Mouse (Mus musculus): ENCODE measurements around the gene Kctd14. TPM values are rescaled to one million over a fixed set of nuclear protein-coding genes. Genes with fewer than 3 reads are reported as not detected.
A peak's percentile ranks its signal among the peaks of the same experiment; 100 is the strongest.

Kctd14 gene
- polyA plus RNA-seq, 1 experiment from 2014 or later = 2.2 TPM

DNA sequence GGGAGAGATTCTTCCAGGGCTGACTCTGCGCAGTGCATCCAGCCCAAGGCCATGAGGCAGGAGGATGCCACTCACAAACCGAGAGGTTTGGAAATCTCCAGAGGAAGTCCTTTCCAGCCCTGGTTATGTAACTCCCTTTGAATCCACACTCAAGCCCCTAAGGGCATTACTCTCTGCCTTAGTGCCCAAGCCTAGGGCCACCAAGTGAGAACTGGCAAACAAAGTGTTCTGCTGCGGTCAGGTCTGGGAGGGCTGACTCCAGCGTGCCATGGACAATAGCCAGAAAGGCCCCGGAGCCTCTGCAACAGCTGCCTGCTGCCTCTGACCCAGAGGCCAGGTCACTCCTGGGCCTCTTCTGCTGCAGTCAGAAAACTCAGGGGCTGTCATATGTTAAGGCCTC is 32.4 kb upstream of the Kctd14 start:
- H3K4me3 ChIP-seq (replicated peaks; ENCODE audit: low read length) = no peak overlapping the region
- 77% methylated on average over 5 of the region's 5 CpGs for WGBS
- H3K4me2 ChIP-seq (ENCODE audit: low read length) = no peak overlapping the region
- H3K4me1 ChIP-seq (replicated peaks; ENCODE audit: control insufficient read depth, insufficient read depth, low read length) = peaks cover 8% of the 10 kb centered on the region
- no peaks in the 10 kb centered on the region for H3K9me3 ChIP-seq (ENCODE audit: control insufficient read depth, low read length)
- H3K27me3 ChIP-seq (replicated peaks; ENCODE audit: control insufficient read depth, insufficient read depth, low read length) = no peaks in the 10 kb centered on the region
- no peaks in the 10 kb centered on the region for H3K36me3 ChIP-seq (ENCODE audit: control insufficient read depth, insufficient read depth)
- no peak for ATAC-seq
- H3K9ac ChIP-seq (replicated peaks; ENCODE audit: low read depth, low read length) = no peak overlapping the region
- H3K27ac ChIP-seq (ENCODE audit: low read length) = no peak overlapping the region

DNA sequence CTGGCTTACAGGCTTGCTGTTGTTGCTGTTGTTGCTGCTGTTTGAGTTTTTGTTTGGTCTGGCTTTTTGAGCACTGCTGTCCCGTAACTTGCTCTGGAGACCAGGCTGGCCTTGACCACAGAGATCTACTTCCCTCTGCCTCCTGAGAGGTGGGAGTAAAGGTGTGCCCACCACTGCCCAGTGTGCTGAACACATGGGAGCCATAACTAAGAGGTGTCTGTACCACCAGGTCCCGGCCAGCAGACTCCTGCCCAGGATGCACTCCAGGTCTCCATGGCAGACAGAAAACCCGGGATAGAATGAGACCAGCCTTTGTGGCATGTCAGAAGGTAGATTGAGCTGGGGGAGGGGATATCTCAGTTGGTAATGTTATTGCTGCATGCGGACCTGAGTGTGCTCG is 32.0 kb upstream of the Kctd14 start:
- no peaks in the 10 kb centered on the region for H3K27me3 ChIP-seq (replicated peaks; ENCODE audit: control insufficient read depth, insufficient read depth, low read length)
- no peak overlapping the region for H3K4me2 ChIP-seq (ENCODE audit: low read length)
- peaks cover 8% of the 10 kb centered on the region for H3K4me1 ChIP-seq (replicated peaks; ENCODE audit: control insufficient read depth, insufficient read depth, low read length)
- no peak overlapping the region for H3K27ac ChIP-seq (ENCODE audit: low read length)
- no peaks in the 10 kb centered on the region for H3K36me3 ChIP-seq (ENCODE audit: control insufficient read depth, insufficient read depth)
- H3K4me3 ChIP-seq (replicated peaks; ENCODE audit: low read length) = no peak overlapping the region
- no peak overlapping the region for H3K9ac ChIP-seq (replicated peaks; ENCODE audit: low read depth, low read length)
- no peak for ATAC-seq
- H3K9me3 ChIP-seq (ENCODE audit: control insufficient read depth, low read length) = no peaks in the 10 kb centered on the region
- WGBS = 87% methylated on average over 5 of the region's 5 CpGs

DNA sequence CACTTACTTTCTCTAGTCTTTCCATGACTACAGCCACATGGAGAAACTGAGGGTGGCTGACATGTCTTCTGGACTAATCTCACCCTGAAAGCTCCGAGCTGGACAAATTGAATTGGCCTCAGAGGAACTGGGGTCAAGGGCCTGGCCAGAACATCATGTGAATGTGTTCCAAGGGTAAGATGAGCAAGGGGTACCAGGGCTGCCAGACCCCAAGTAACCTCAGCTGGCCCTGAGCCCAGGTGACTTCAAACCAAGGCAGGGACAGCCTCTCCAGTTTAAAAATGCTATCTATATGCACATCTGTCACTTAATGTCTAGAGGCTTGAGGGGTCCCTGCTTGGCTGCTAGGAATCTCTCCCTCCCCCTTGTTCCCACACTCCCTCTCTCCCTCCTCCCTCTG is 30.7 kb upstream of the Kctd14 start:
- H3K36me3 ChIP-seq (ENCODE audit: control insufficient read depth, insufficient read depth) = no peaks in the 10 kb centered on the region
- no peak overlapping the region for H3K4me3 ChIP-seq (replicated peaks; ENCODE audit: low read length)
- H3K27ac ChIP-seq (ENCODE audit: low read length) = no peak overlapping the region
- no peaks in the 10 kb centered on the region for H3K9me3 ChIP-seq (ENCODE audit: control insufficient read depth, low read length)
- 69% methylated on average over 1 of the region's 1 CpGs for WGBS
- no peak for ATAC-seq
- H3K9ac ChIP-seq (replicated peaks; ENCODE audit: low read depth, low read length) = no peak overlapping the region
- H3K4me1 ChIP-seq (replicated peaks; ENCODE audit: control insufficient read depth, insufficient read depth, low read length) = peaks cover 12% of the 10 kb centered on the region
- no peak overlapping the region for H3K4me2 ChIP-seq (ENCODE audit: low read length)
- no peaks in the 10 kb centered on the region for H3K27me3 ChIP-seq (replicated peaks; ENCODE audit: control insufficient read depth, insufficient read depth, low read length)

DNA sequence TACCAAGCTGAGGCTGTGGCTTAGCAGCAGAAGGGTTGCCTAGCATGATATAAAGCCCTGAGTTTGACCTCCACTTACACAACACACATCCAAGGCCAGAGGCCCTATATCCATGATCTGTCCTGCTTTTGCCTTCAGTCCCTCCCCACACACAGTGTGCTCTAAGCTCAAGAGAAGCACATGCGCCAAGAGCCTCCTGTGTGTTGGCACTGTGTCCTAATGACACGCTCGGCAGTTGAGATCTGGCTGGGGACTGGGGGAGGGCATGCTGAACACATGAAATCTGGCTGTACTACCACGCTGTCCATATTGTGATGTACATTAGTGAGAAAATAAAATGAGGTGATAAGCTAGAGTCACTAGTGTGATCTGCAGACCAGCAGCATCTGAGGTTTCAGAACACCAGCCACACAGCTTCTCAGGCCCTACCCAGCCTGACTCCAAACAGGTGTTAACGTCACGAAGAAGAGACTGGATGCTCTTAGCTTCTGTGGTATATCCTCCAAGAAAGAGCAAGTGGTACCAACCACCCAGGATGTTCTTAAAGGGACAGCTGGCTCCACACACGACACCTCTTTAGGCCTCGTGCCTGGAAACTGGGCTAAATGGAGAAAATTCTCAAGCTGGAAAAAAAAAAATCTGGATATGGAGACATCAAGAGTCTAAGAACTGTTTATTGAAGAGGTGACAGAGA is 30.0 kb upstream of the Kctd14 start:
- Histone ChIP-seq H3K9ac (replicated peaks; ENCODE audit: low read depth, low read length) (no peak overlapping the region), H3K36me3 (ENCODE audit: control insufficient read depth, insufficient read depth) (no peaks in the 10 kb centered on the region), H3K4me2 (ENCODE audit: low read length) (no peak overlapping the region), H3K4me1 (replicated peaks; ENCODE audit: control insufficient read depth, insufficient read depth, low read length) (peaks cover 12% of the 10 kb centered on the region), H3K27me3 (replicated peaks; ENCODE audit: control insufficient read depth, insufficient read depth, low read length) (no peaks in the 10 kb centered on the region), H3K4me3 (replicated peaks; ENCODE audit: low read length) (no peak overlapping the region), H3K27ac (ENCODE audit: low read length) (no peak overlapping the region), H3K9me3 (ENCODE audit: control insufficient read depth, low read length) (no peaks in the 10 kb centered on the region)
- 56% methylated on average over 8 of the region's 8 CpGs for WGBS
- ATAC-seq = no peak

DNA sequence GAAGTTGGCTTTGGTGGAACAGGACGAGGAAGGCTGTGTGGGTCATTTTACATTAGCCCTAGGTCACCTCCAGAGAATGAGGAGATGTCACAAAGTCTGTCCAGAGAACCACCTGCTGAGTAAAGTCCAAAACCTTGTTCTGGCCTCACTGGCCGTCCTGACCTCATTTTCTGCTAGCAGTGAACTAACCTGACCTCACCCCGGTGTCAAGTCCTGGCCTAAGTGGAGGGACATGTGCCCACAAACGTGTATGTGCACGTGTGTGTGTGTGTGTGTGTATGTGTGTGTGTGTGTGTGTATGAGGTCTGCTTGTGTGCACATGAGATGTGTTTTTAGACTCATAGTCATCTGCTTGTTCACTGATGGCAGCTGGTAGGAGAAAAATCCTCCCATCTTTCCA is 27.4 kb upstream of the Kctd14 start:
- Histone ChIP-seq H3K4me1 (replicated peaks; ENCODE audit: control insufficient read depth, insufficient read depth, low read length) (peaks cover 13% of the 10 kb centered on the region), H3K9ac (replicated peaks; ENCODE audit: low read depth, low read length) (no peak overlapping the region), H3K36me3 (ENCODE audit: control insufficient read depth, insufficient read depth) (no peaks in the 10 kb centered on the region), H3K9me3 (ENCODE audit: control insufficient read depth, low read length) (no peaks in the 10 kb centered on the region), H3K27ac (ENCODE audit: low read length) (no peak overlapping the region), H3K27me3 (replicated peaks; ENCODE audit: control insufficient read depth, insufficient read depth, low read length) (no peaks in the 10 kb centered on the region), H3K4me3 (replicated peaks; ENCODE audit: low read length) (no peak overlapping the region), H3K4me2 (ENCODE audit: low read length) (no peak overlapping the region)
- 49% methylated on average over 5 of the region's 5 CpGs for WGBS
- ATAC-seq = no peak

DNA sequence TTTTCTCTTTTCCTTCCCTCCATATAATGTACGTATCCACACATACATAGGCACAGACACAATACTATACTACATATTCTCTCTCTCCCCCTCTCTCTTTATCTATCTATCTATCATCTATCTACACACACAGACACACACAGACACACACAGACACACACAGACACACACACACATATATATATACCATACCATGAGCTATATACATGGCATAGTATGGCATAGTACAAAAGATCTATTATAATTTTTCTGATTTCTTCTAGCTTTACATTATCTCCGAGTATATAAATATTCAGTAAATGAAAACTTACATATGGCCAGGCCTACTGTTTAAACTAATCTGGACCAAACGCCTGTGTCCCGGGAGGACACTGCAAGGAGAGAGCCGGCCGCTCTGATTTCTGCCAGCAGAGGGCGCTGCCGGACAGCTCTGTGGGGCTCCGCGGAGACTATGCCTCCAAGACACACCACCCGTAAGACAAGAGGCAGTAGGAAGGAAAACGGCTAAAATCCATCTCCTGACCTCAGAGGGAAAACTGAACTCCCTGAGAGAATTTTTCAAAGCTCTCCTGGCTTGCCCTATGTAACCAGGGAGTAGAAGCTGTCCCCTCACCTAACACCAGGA is 26.4 kb upstream of the Kctd14 start:
- peak; percentile 88 for ATAC-seq
- H3K27ac ChIP-seq (ENCODE audit: low read length) = no peak overlapping the region

DNA sequence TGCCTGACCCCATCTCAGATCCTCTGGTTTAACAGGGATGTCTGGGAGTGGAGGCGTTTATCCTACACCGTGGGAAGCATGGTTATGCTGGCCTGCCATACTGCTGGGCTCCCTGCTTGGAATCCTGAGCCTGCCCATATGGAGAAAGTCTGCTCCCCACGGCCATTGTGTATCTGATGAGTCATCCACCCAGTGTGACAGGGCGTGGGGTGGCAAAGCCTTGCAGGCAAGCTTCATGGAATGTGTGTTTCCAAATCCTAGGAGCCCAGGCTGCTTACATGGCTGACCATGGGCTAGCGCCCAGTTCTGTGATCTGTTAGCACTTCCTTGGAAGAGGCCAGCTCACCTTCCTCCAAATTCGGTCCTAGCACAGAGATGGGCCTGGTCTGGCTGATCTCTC is 24.6 kb upstream of the Kctd14 start:
- 70% methylated on average over 6 of the region's 6 CpGs for WGBS
- Histone ChIP-seq H3K9me3 (ENCODE audit: control insufficient read depth, low read length) (no peaks in the 10 kb centered on the region), H3K4me2 (ENCODE audit: low read length) (no peak overlapping the region), H3K9ac (replicated peaks; ENCODE audit: low read depth, low read length) (no peak overlapping the region), H3K27me3 (replicated peaks; ENCODE audit: control insufficient read depth, insufficient read depth, low read length) (no peaks in the 10 kb centered on the region), H3K4me1 (replicated peaks; ENCODE audit: control insufficient read depth, insufficient read depth, low read length) (peaks cover 20% of the 10 kb centered on the region), H3K27ac (ENCODE audit: low read length) (no peak overlapping the region), H3K4me3 (replicated peaks; ENCODE audit: low read length) (no peak overlapping the region), H3K36me3 (ENCODE audit: control insufficient read depth, insufficient read depth) (no peaks in the 10 kb centered on the region)
- no peak for ATAC-seq

More for the DNA sequence above, 26.4 kb upstream of the Kctd14 start:
- H3K9me3 ChIP-seq (ENCODE audit: control insufficient read depth, low read length) = no peaks in the 10 kb centered on the region
- H3K4me2 ChIP-seq (ENCODE audit: low read length) = no peak overlapping the region
- peaks cover 17% of the 10 kb centered on the region for H3K4me1 ChIP-seq (replicated peaks; ENCODE audit: control insufficient read depth, insufficient read depth, low read length)
- H3K36me3 ChIP-seq (ENCODE audit: control insufficient read depth, insufficient read depth) = no peaks in the 10 kb centered on the region
- 7% methylated on average over 12 of the region's 12 CpGs for WGBS
- H3K9ac ChIP-seq (replicated peaks; ENCODE audit: low read depth, low read length) = peak overlapping the region; percentile 36; the same call in 1 of the 2 replicates
- H3K4me3 ChIP-seq (replicated peaks; ENCODE audit: low read length) = no peak overlapping the region
- H3K27me3 ChIP-seq (replicated peaks; ENCODE audit: control insufficient read depth, insufficient read depth, low read length) = no peaks in the 10 kb centered on the region

DNA sequence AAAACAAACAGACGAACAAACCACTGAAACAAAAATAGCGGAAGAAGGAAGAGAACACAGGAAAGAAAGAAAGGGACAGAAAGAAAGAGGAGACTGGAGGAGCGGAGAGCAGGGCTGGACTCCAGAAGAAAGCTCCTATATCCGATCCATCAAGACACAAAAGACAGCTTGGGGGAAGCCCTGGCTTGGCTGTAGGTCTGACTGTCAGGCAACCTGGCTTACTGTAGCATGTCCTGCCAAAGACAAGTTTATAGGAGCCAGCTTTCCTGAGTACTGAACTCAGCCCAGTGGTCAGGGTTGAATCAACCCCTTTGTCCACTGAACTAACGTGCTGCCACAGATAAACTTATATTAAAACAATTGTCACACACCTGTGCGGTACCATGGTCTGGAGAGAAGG is 23.8 kb upstream of the Kctd14 start:
- WGBS = 79% methylated on average over 6 of the region's 6 CpGs
- H3K9me3 ChIP-seq (ENCODE audit: control insufficient read depth, low read length) = no peaks in the 10 kb centered on the region
- H3K4me3 ChIP-seq (replicated peaks; ENCODE audit: low read length) = no peak overlapping the region
- H3K9ac ChIP-seq (replicated peaks; ENCODE audit: low read depth, low read length) = no peak overlapping the region
- H3K4me2 ChIP-seq (ENCODE audit: low read length) = no peak overlapping the region
- no peak overlapping the region for H3K27ac ChIP-seq (ENCODE audit: low read length)
- no peaks in the 10 kb centered on the region for H3K27me3 ChIP-seq (replicated peaks; ENCODE audit: control insufficient read depth, insufficient read depth, low read length)
- no peak for ATAC-seq
- no peaks in the 10 kb centered on the region for H3K36me3 ChIP-seq (ENCODE audit: control insufficient read depth, insufficient read depth)
- H3K4me1 ChIP-seq (replicated peaks; ENCODE audit: control insufficient read depth, insufficient read depth, low read length) = peaks cover 20% of the 10 kb centered on the region

DNA sequence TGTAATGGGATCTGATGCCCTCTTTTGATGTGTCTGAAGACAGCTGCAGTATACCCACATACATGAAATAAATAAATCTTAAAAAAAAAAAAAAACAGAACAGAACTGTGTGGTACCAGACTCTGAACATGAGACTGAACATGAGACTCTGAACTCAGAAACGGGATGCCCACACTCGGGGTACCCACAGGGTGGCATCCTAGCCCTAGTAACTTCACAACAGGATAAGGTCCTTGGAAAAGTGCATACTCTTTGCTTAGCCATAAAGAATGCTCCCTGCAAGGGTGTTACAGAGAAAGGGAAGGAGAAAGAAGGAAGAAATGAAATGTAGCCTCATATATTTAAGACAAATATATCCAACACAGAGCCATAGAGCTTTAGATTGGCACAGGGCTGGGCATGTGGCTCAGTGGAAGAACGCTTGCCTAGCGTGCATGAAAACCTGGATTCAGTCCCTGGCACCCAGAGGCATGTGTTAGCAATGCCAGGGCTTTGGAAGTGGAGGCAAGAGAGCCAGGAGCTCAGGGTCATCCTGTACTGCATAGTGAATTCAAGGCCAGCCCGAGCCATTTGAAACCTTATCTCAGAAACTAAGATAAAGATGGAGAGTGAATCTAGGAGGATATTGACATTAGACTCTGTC is 23.2 kb upstream of the Kctd14 start:
- Histone ChIP-seq H3K27ac (ENCODE audit: low read length) (peak overlapping the region; percentile 39), H3K9me3 (ENCODE audit: control insufficient read depth, low read length) (no peaks in the 10 kb centered on the region), H3K4me2 (ENCODE audit: low read length) (no peak overlapping the region), H3K4me1 (replicated peaks; ENCODE audit: control insufficient read depth, insufficient read depth, low read length) (peaks cover 20% of the 10 kb centered on the region), H3K9ac (replicated peaks; ENCODE audit: low read depth, low read length) (0 out of 2 replicates have a peak overlapping the region, but pooled peaks have one; percentile 4), H3K4me3 (replicated peaks; ENCODE audit: low read length) (no peak overlapping the region), H3K36me3 (ENCODE audit: control insufficient read depth, insufficient read depth) (no peaks in the 10 kb centered on the region), H3K27me3 (replicated peaks; ENCODE audit: control insufficient read depth, insufficient read depth, low read length) (no peaks in the 10 kb centered on the region)
- ATAC-seq = peak; percentile 52
- WGBS = 59% methylated on average over 5 of the region's 5 CpGs
